Mouse (Mus musculus): ENCODE results near the gene Hmbs. TPM values are rescaled to one million over a fixed set of nuclear protein-coding genes. Genes with fewer than 3 reads are reported as not detected.

The Hmbs gene
- polyA plus RNA-seq, 1 experiment from 2014 or later: 133 TPM

Small RNAs within 50 kb of the gene (microRNA-seq; reads per million reads assigned to microRNA genes)
- gene Gm44335: not detected

Other genes with a start within 250 kb of the Hmbs start
- 0.10 and 0.25 TPM in 2 replicates for gene Mfrp, start 242.5 kb downstream of the Hmbs start, polyA plus RNA-seq (2015; fragmentation: Nextera tagmentation; extraction: Ambion mirVana)
- gene C1qtnf5, start 237.0 kb downstream of the Hmbs start, polyA plus RNA-seq (2015; fragmentation: Nextera tagmentation; extraction: Ambion mirVana): 4.7 and 5.7 TPM in 2 replicates
- 0.22 and 0.25 TPM in 2 replicates for gene Gm49380, start 230.7 kb downstream of the Hmbs start, polyA plus RNA-seq (2015; fragmentation: Nextera tagmentation; extraction: Ambion mirVana)
- 75.0 and 87.0 TPM in 2 replicates for gene Rnf26, start 230.7 kb downstream of the Hmbs start, polyA plus RNA-seq (2015; fragmentation: Nextera tagmentation; extraction: Ambion mirVana)
- 54.3 and 60.3 TPM in 2 replicates for gene Mcam, start 209.8 kb downstream of the Hmbs start, polyA plus RNA-seq (2015; fragmentation: Nextera tagmentation; extraction: Ambion mirVana)
- gene Cbl, start 110.2 kb downstream of the Hmbs start, polyA plus RNA-seq (2015; fragmentation: Nextera tagmentation; extraction: Ambion mirVana): 17.6 and 24.0 TPM in 2 replicates
- not detected in 2 replicates for gene Ccdc153, start 103.6 kb downstream of the Hmbs start, polyA plus RNA-seq (2015; fragmentation: Nextera tagmentation; extraction: Ambion mirVana)
- 13.3 and 14.1 TPM in 2 replicates for gene Pdzd3, start 92.8 kb downstream of the Hmbs start, polyA plus RNA-seq (2015; fragmentation: Nextera tagmentation; extraction: Ambion mirVana)
- 6.6 and 7.9 TPM in 2 replicates for gene Nlrx1, start 75.6 kb downstream of the Hmbs start, polyA plus RNA-seq (2015; fragmentation: Nextera tagmentation; extraction: Ambion mirVana)
- gene Abcg4, start 55.6 kb downstream of the Hmbs start, polyA plus RNA-seq (2015; fragmentation: Nextera tagmentation; extraction: Ambion mirVana): 2.8 TPM in 2 replicates
- gene Hinfp, start 38.6 kb downstream of the Hmbs start, polyA plus RNA-seq (2015; fragmentation: Nextera tagmentation; extraction: Ambion mirVana): 27.2 and 31.1 TPM in 2 replicates
- 11.6 and 14.3 TPM in 2 replicates for gene C2cd2l, start 23.9 kb downstream of the Hmbs start, polyA plus RNA-seq (2015; fragmentation: Nextera tagmentation; extraction: Ambion mirVana)
- gene Dpagt1, start 18.2 kb downstream of the Hmbs start, polyA plus RNA-seq (2015; fragmentation: Nextera tagmentation; extraction: Ambion mirVana): 45.4 and 53.9 TPM in 2 replicates
- gene H2afx, start 9.5 kb downstream of the Hmbs start, polyA plus RNA-seq (2015; fragmentation: Nextera tagmentation; extraction: Ambion mirVana): 353 and 432 TPM in 2 replicates
- gene Vps11, start 17.4 kb upstream of the Hmbs start, polyA plus RNA-seq (2015; fragmentation: Nextera tagmentation; extraction: Ambion mirVana): 38.5 and 40.0 TPM in 2 replicates
- gene Hyou1, start 35.3 kb upstream of the Hmbs start, polyA plus RNA-seq (2015; fragmentation: Nextera tagmentation; extraction: Ambion mirVana): 48.0 and 51.2 TPM in 2 replicates
- gene Slc37a4, start 52.6 kb upstream of the Hmbs start, polyA plus RNA-seq (2015; fragmentation: Nextera tagmentation; extraction: Ambion mirVana): 67.3 and 74.4 TPM in 2 replicates
- gene Rps25, start 62.9 kb upstream of the Hmbs start, polyA plus RNA-seq (2015; fragmentation: Nextera tagmentation; extraction: Ambion mirVana): 1,444 and 1,489 TPM in 2 replicates
- 138 TPM in 2 replicates for gene Trappc4, start 63.4 kb upstream of the Hmbs start, polyA plus RNA-seq (2015; fragmentation: Nextera tagmentation; extraction: Ambion mirVana)
- gene Ccdc84, start 74.3 kb upstream of the Hmbs start, polyA plus RNA-seq (2015; fragmentation: Nextera tagmentation; extraction: Ambion mirVana): 26.0 and 31.6 TPM in 2 replicates
- gene Foxr1, start 96.9 kb upstream of the Hmbs start, polyA plus RNA-seq (2015; fragmentation: Nextera tagmentation; extraction: Ambion mirVana): not detected in 2 replicates
- 3.4 and 7.6 TPM in 2 replicates for gene Upk2, start 110.7 kb upstream of the Hmbs start, polyA plus RNA-seq (2015; fragmentation: Nextera tagmentation; extraction: Ambion mirVana)
- 11.3 and 12.4 TPM in 2 replicates for gene Bcl9l, start 138.6 kb upstream of the Hmbs start, polyA plus RNA-seq (2015; fragmentation: Nextera tagmentation; extraction: Ambion mirVana)
- gene Cxcr5, start 217.6 kb upstream of the Hmbs start, polyA plus RNA-seq (2015; fragmentation: Nextera tagmentation; extraction: Ambion mirVana): 0.11 TPM in 1 of 2 replicates, not detected in the other

Measured in kidney, embryonic 16.5 days (tissue).